In the genomic region with DNA sequence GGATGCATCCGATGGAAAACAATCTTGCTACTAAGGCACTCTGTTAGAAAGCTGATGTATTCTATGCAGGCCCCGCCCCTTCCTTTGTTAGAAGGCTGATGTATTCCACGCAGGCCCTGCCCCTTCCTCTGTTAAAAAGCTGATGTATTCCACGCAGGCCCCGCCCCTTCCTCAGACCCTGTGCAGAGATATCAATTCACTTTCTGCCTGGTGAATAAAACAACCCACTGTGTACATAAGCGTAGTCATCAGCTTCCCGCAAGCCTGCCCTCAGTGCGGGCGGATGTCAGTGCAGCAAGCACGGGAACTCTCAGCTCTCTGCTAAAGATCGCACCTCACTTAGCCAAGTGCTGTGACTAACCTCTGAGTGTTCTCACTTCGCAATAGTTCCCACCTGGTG, we compare ENCODE assay signal across 9 mouse cellular contexts.
A peak's percentile ranks its signal among the peaks of the same experiment; 100 is the strongest.
DNase-seq lines count a peak whose midpoint lies in the region; ATAC-seq and TF ChIP-seq lines count a peak whose summit lies in the region.
"Had no signal": no experiment of that assay in that cellular context is flagged by ENCODE, and none has a peak within 500 bp of the region (broad histone marks: within the 10 kb centered on the region; RNA-seq: fewer than 3 reads in every experiment).

No protein-coding gene starts in this region.

- no peak for TF ChIP-seq CTCF in kidney, adult 2 months (conservative IDR thresholded peaks at IDR 0.05; ENCODE audit: insufficient read depth, insufficient read length, low read depth, low read length)

- TF ChIP-seq POLR2A in kidney, adult 2 months (IDR thresholded peaks at IDR 0.05; ENCODE audit: low read depth, low read length) = no peak

- WGBS in heart, embryonic 15.5 days = 75% methylated on average over 12 of the region's 12 CpGs
- 67% methylated on average over 12 of the region's 12 CpGs for WGBS in intestine, embryonic 16.5 days
- 77% methylated on average over 12 of the region's 12 CpGs for WGBS in midbrain, embryonic 16.5 days
- 79% methylated on average over 12 of the region's 12 CpGs for WGBS in kidney, adult 2 months

- no peak overlapping the region for H3K9ac ChIP-seq in heart, embryonic 15.5 days
- no peak overlapping the region for H3K9ac ChIP-seq in intestine, embryonic 16.5 days (ENCODE audit: low read depth, low read length)
- H3K9ac ChIP-seq in midbrain, embryonic 16.5 days (ENCODE audit: low read depth, low read length) = no peak overlapping the region

- peak; percentile 47; the same call in 1 of the 2 replicates for ATAC-seq in heart, embryonic 15.5 days (replicated peaks; ENCODE audit: insufficient number of reproducible peaks, insufficient read depth, low FRiP score, low read depth)
- peak; percentile 46; the same call in 1 of the 2 replicates for ATAC-seq in intestine, embryonic 16.5 days
- peak; percentile 48; the same call in 1 of the 2 replicates for ATAC-seq in midbrain, embryonic 16.5 days
- ATAC-seq: inflammation-experienced regulatory T-cells, adult 6 months had no signal

- no peaks in the 10 kb centered on the region for H3K9me3 ChIP-seq in heart, embryonic 15.5 days (replicated peaks)
- no peaks in the 10 kb centered on the region for H3K9me3 ChIP-seq in intestine, embryonic 16.5 days (ENCODE audit: control insufficient read depth, low read length)
- H3K9me3 ChIP-seq in midbrain, embryonic 16.5 days (replicated peaks; ENCODE audit: control insufficient read depth, low read length, poor library complexity, severe bottlenecking) = no peaks in the 10 kb centered on the region

- no peaks in the 10 kb centered on the region for H3K27me3 ChIP-seq in heart, embryonic 15.5 days
- no peaks in the 10 kb centered on the region for H3K27me3 ChIP-seq in intestine, embryonic 16.5 days (replicated peaks; ENCODE audit: control insufficient read depth, insufficient read depth, low read length)
- H3K27me3 ChIP-seq in midbrain, embryonic 16.5 days (ENCODE audit: control insufficient read depth, insufficient read depth, low read depth, low read length) = no peaks in the 10 kb centered on the region
- H3K27me3 ChIP-seq in kidney, adult 2 months (replicated peaks; ENCODE audit: control insufficient read depth, insufficient read depth, low read length) = no peaks in the 10 kb centered on the region

- peaks cover 36% of the 10 kb centered on the region for H3K36me3 ChIP-seq in heart, embryonic 15.5 days
- no peaks in the 10 kb centered on the region; the same call in 1 of the 2 replicates for H3K36me3 ChIP-seq in intestine, embryonic 16.5 days (ENCODE audit: control insufficient read depth, insufficient read depth, low read length)
- H3K36me3 ChIP-seq in midbrain, embryonic 16.5 days (ENCODE audit: control insufficient read depth, insufficient read depth, low read length) = peaks cover 19% of the 10 kb centered on the region
- H3K36me3 ChIP-seq in kidney, adult 2 months (ENCODE audit: control insufficient read depth, insufficient read depth, low read length) = no peaks in the 10 kb centered on the region

- no peak for DNase-seq in heart, adult 8-10 months (ENCODE audit: low spot score)
- peak; percentile 32 for DNase-seq in T-cell, adult 2 months (ENCODE audit: low spot score)
- no peak for DNase-seq in retina, embryonic 14.5 days (ENCODE audit: low spot score)
- no peak for DNase-seq in kidney, adult 2 months
- no peak for DNase-seq in spleen, postnatal 36 days (ENCODE audit: low spot score in 2 of 2)

- no peak overlapping the region for H3K4me3 ChIP-seq in heart, embryonic 15.5 days
- no peak overlapping the region for H3K4me3 ChIP-seq in intestine, embryonic 16.5 days (ENCODE audit: low read length)
- H3K4me3 ChIP-seq in midbrain, embryonic 16.5 days (ENCODE audit: low read depth, low read length) = no peak overlapping the region
- H3K4me3 ChIP-seq in kidney, adult 2 months (ENCODE audit: insufficient read depth, low read depth, low read length) = no peak overlapping the region

- H3K4me1 ChIP-seq in heart, embryonic 15.5 days (replicated peaks) = no peaks in the 10 kb centered on the region
- no peaks in the 10 kb centered on the region for H3K4me1 ChIP-seq in intestine, embryonic 16.5 days (ENCODE audit: control insufficient read depth, insufficient read depth, low read length)
- H3K4me1 ChIP-seq in midbrain, embryonic 16.5 days (ENCODE audit: control insufficient read depth, insufficient read depth, low read length) = no peaks in the 10 kb centered on the region
- H3K4me1 ChIP-seq in kidney, adult 2 months (ENCODE audit: control insufficient read depth, insufficient read depth, low read length) = 0 out of 2 replicates have a peak, but pooled peaks cover 3% of the 10 kb centered on the region

- H3K27ac ChIP-seq in heart, embryonic 15.5 days = no peak overlapping the region
- H3K27ac ChIP-seq in intestine, embryonic 16.5 days (ENCODE audit: low read length) = no peak overlapping the region
- H3K27ac ChIP-seq in midbrain, embryonic 16.5 days (ENCODE audit: low read length) = no peak overlapping the region
- no peak overlapping the region for H3K27ac ChIP-seq in kidney, adult 2 months (ENCODE audit: insufficient read depth, low read depth, low read length)

- no peak overlapping the region for H3K4me2 ChIP-seq in heart, embryonic 15.5 days
- H3K4me2 ChIP-seq in intestine, embryonic 16.5 days (ENCODE audit: low read depth, low read length) = no peak overlapping the region
- no peak overlapping the region for H3K4me2 ChIP-seq in midbrain, embryonic 16.5 days (ENCODE audit: low read length)
